Mouse (Mus musculus) olfactory bulb, adult 2 months (tissue): Measurements from ENCODE around the gene Pofut2.

Source experiments
- CTCF ChIP-seq: fragments of 200-500 bp; IDR thresholded peaks from 2 replicates; pipeline ENCODE4 v1.5.1; 2012; ENCODE audit warnings: low read depth, mild to moderate bottlenecking, low read length, moderate library complexity; ENCODE audit not compliant: insufficient read depth
- POLR2A ChIP-seq: fragments of 200-500 bp; IDR thresholded peaks from 2 replicates; pipeline ENCODE4 v1.6.1; 2012; ENCODE audit warnings: mild to moderate bottlenecking, low read depth, low read length, moderate library complexity; ENCODE audit not compliant: insufficient read depth

- TF ChIP-seq CTCF, result no peak
- no peak for TF ChIP-seq POLR2A
These were observed 33.6 kb upstream of the Pofut2 start for GRCm38 (mm10) chr10:77225414-77225813.
